Mouse (Mus musculus) adrenal gland, postnatal 10 days (tissue): ENCODE data around the gene Olfr1366. TPM values are rescaled to one million over a fixed set of nuclear protein-coding genes. Genes with fewer than 3 reads are reported as not detected.
A peak's percentile ranks its signal among the peaks of the same experiment; 100 is the strongest.
"Not testable (repeated sequence)": the region's sequence is repeated elsewhere in the genome, so short reads cannot be mapped to it uniquely, and the experiment has no call there.

Experiments
- DNase-seq: peaks from one replicate; pipeline ENCODE4 v3.0.0; 2021; ENCODE audit warnings: mixed read lengths
- long read RNA-seq, 2 experiments: library from polyadenylated mRNA; stranded (forward); transcript quantifications; one replicate each; pipeline ENCODE4 v2.0.0; 2021
- total RNA-seq, 2 experiments: library from RNA; stranded (reverse); gene quantifications; 2 replicates each; pipeline ENCODE4 v1.2.3; 2021

The Olfr1366 gene
- not detected for total RNA-seq
- long read RNA-seq, experiment 1 = 0 reads
- long read RNA-seq, experiment 2 = 0 reads

DNA sequence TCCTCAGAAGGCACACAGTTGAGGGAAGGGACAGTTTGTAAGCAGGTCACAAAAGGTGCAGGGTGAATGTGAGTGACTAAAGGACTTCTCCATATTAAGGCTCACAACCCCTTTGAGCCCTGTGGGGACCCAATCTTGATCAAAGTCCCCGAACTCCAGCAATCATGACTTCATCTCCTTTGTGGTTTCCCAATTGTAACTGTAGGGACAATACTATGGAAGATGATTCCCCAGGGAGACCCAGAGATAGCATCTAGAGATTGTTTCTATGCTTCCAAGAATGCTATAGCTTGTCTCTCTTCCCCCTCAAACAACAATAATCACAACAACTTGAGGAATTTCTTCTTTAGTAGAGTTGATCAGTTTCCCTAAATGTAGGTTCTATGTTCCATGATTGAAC is at the start of gene Olfr1366:
Gene Olfr1366, minus strand, starts transcription at position 101 of the 400 bp plus-strand sequence.
- DNase-seq = no peak

DNA sequence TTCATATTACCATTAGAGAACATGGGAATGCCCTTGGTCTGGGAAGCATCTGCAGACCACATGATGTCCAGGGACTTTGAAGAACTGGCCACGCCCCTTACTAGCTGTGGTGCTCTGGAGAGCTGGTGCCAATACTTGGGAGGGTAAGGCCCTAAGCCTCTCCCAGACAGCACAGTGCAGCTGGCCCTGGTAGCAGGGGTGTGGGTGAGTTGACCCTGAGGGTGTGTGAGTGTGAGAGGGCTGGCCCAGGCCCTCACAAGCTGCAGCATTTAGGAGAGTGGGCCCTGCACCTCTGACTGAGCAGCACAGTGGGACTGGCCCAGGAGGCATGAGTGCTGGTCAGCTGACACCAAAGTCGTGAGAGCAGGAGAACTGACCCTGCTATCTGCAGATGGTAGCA is 49.0 kb upstream of the Olfr1366 start:
- no peak for DNase-seq

DNA sequence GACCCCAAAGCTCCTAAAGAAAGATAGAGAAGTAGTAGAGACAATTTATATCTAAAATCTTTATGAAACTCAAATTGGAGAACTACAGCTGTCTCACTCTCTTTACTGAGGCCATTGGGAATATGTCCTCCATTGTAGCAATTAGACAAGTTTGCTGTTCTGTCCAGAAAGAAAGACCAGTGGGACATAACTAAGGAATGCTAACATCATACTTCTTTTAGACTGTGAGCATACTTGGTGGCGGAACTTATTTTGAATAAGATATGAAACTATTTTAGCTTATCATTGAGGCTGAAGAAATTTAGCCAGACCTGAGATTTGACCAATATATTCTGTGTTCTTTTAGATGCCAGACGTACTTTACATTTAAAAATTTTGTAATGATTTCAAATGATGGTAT is 39.1 kb upstream of the Olfr1366 start, which contains the start of gene Olfr1364:
Gene Olfr1364, minus strand, starts transcription at position 101 of the 400 bp plus-strand sequence.
- DNase-seq = no peak

DNA sequence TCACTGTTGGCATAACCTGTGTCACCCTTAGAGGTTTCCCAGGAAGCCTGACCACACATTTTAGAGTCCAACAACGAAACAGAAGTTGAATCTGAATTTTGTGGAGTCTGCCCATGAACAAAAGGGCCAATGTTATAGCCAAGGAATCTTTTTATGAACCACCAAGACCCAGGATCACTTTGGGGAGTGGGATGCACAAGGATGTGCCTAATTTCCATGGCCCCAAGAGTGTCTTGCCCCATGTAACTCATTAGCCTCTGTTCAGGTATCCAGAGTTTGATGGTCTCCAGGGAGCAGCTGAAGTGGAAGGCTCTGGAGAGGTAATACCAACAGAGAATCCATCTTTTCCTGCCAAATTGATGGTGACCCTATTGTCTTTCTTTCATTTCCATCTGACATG is 17.2 kb upstream of the Olfr1366 start, which contains the start of gene Olfr1535:
Gene Olfr1535, minus strand, starts transcription at position 101 of the 400 bp plus-strand sequence.
- no peak for DNase-seq

DNA sequence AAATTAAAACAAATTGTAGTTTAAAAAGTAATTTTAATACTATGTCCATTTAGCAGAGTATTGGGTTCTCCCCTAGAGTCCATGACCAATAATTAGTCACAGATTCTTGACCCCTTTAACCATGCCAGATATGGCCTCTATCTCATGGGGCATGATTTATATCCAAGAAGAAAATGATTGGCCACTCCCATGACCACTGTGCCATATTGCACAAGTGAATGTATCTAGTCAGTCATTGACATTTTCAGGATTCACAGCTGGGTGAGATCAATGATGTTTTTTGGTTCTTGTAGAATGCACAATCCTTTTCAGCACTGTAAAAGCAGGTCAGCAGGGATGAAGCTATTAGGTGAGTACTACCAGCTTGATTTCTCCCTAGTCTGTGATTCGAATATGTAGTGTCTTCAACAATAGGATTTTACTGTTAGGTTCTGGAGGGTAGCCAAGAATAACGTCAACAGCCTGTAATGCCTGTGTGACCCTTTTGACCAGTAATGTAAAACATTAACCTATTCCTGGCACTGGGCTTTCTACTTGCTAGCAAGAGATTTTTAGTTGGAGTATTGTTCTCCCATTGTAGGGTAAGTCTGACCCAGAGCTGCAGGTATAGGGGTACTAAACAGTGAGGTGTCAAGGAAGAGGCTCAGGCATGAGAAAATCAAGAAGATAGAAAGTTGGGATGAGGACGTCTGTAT is 8.0 kb upstream of the Olfr1366 start:
- DNase-seq = no peak

DNA sequence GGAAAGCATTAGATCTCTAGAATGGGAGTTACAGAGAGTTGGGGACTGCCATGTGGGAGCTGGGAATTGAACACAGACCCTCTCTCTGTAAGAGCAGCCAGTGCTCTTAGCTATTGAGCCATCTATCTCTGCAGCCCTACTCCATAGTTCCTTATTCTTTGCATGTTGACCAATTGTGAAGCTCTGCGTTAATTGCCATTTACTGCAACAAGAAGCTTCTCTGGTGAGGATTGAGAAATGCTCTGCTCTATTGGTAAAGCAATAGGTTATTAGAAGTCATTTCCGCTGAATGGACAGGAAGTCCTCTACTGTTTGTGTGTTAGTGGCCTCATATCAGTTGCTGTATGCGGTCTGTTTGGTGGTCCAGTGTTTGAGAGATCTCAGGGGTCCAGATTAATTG is 6.9 kb upstream of the Olfr1366 start:
- DNase-seq = no peak

DNA sequence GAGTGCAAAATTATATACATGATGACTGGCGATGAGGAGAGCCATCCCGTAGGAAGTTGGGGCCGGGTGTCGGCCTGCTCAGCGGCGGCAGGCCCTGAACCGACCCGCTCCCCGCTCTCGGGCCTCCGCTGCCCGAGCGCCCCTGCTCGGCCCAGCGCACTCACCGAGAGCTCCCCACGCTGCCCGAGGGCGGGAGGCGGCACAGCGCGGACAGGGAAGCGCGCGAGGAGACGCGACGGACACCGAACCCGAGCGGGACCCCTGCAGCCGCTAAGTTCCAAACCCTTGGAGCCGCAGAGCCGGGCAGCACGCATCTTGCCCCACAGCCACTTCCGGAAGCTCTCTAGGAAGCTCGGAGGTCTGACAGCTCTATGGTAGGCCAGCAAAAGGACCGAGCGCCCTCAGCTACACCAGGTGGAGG is 11.8 kb downstream of the Olfr1366 start, which contains the start of gene Zkscan8:
Gene Zkscan8, minus strand, starts transcription at position 340 of the 421 bp plus-strand sequence.
- DNase-seq = peak; percentile 92

DNA sequence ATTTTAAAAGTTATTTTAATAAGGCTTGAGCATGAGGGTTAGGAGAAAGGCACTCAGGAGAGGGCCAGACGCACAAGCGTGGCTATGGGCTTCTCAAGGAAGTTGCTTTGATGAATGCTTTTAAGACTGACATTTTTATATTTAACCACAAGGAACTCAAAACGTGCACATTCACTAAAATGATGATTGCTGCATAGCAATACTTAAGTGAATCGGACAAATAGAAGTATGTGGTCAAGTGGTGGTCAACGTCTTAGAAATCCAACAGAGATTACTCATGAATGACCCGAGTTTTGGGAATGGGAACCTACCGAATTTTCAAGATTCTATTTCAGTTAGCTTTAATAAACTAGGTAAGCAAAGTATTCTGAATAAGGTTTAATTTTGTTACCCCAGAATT is 12.5 kb downstream of the Olfr1366 start:
- no peak for DNase-seq

DNA sequence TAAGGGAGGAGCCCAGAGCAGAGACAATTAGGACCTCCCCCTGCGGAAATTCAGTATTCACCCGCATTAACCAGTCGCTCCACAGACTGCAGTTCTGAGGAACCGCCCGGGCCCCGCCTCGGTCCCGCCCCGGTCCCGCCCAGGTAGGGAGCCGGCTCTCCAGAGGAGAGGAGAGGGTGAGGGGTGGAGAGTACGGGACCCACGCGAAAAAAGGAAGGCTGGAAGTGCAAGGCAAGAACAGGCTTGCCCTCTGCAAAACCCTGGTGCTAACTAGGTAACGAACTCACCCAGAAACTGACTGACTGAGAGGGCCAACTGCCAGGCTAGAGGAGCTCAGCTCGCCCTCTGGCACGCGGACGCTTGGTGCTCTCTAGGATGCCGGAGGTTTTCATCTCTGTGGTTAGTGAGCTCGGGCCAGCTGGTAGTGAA is 36.4 kb downstream of the Olfr1366 start:
- DNase-seq = peak; percentile 94

DNA sequence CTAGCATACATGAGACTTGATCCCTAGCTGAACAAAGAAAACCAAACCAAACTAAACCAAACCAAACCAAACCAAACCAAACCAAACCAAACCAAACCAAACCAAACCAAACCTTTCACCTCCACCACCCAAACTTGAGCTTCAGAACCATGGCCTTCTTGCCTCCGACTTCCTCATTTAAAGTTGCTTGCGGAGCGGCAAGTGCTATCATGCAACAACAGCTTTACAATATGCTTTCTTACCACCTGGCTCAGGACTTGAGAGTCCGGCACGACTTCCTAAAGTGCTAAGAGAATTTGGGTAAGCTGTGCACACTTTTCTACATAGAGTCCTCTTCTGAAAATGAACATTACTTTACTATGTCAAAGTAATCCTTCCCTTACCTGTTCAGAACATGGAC is 40.3 kb downstream of the Olfr1366 start:
- no peak for DNase-seq

DNA sequence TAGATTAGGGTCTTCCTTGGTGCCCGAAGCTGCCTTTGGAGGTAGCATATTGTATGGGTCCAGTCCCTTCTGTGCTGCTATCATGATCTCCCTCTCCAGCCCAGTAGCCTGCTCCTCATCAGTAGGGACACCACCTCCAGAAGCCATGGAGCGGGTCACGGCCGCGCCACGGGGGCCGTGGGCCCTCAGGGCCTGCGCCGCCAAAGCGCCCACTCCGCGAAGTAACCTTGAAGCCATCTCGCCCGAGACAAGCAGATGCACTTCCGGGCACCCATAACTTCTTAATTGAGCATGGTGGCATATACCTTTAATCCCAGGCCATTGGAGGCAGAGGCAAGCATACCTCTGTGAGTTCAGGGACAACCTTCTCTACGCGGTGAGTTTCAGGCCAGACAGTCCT is 41.4 kb downstream of the Olfr1366 start, which contains the start of gene Gm11273:
Gene Gm11273, minus strand, starts transcription at position 237 of the 400 bp plus-strand sequence.
- DNase-seq = not testable (repeated sequence)

DNA sequence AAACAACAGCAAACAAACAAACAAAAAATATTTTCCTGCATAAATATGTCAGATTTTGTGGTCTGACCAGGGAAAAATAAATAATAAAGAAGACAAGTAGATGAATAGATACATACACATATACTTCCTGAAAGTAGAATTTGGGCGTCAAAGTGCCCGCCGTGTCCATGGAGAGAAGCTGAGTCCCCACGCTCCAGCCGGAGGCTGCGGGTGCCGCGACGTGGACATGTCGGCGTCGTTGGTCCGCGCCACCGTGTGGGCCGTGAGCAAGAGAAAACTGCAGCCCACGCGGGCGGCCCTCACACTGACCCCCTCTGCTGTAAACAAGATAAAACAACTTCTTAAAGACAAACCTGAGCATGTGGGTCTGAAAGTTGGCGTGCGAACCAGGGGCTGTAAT is 47.5 kb downstream of the Olfr1366 start, which contains the start of gene AK157302:
Gene AK157302, plus strand, starts transcription at position 144 of the 400 bp plus-strand sequence.
- peak; percentile 25 for DNase-seq

DNA sequence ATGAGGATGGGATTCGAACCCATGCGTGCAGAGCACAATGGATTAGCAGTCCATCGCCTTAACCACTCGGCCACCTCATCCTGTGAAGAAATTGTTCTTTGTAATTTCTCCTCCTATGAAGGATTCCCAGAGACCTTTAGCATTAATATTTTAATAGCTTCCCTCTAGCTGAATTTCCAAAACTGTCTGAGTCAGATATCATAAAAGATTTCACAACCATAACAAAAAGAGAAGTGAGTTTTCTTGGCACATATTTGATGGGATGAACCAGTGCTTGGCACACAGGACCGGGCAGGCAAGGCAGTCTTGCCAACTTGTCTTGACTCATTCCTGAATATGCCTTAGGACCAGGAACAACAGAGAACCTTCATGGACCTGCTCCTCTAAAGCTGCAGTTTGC is 49.8 kb downstream of the Olfr1366 start:
- peak; percentile 22 for DNase-seq

DNA sequence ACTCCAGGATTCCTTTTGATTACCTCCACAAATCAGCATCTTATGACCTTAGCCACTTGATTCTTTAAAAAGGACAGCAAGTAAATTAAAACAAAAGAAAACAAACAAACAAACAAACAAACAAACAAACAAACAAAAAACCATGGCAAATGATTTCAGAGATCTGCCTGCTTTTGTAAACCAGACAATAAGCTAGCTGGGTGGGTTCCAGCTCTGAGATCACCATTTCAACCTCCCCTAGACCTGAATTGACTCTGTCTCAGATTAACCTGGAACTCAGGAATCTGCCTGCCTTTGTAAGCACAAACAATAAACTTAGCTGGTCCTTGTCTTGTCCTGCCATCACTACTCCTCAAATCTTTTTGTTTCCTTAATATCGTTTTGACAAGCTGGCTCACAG is 55.7 kb downstream of the Olfr1366 start:
- DNase-seq = no peak

Other genes starting within 250 kb of the Olfr1366 start
- gene Gpx6, start 230.7 kb downstream of the Olfr1366 start, total RNA-seq = under 1 TPM in 1 of 2 experiments, not detected in 1; 0.27 TPM
- not detected for gene Olfr1367, start 195.9 kb downstream of the Olfr1366 start, total RNA-seq
- gene Zscan12, start 180.0 kb downstream of the Olfr1366 start, total RNA-seq = 1 to 10 TPM; 7.7 to 9.5 TPM
- 10 to 100 TPM; 47.8 to 61.0 TPM for gene Zkscan3, start 140.1 kb downstream of the Olfr1366 start, total RNA-seq
- under 1 TPM; 0.48 to 0.54 TPM for gene Pgbd1, start 101.8 kb downstream of the Olfr1366 start, total RNA-seq
- gene Zscan26, start 89.1 kb downstream of the Olfr1366 start, total RNA-seq = 10 to 100 TPM; 28.9 to 37.3 TPM
- 1 to 10 TPM; 1.1 to 1.4 TPM for gene Nkapl, start 74.3 kb downstream of the Olfr1366 start, total RNA-seq
- gene Zkscan4, start 63.9 kb downstream of the Olfr1366 start, total RNA-seq = 1 to 10 TPM; 2.4 to 3.4 TPM
- gene Gm10065, start 63.4 kb downstream of the Olfr1366 start, total RNA-seq = not detected
- 10 to 100 TPM; 17.2 to 18.4 TPM for gene AK157302, start 47.6 kb downstream of the Olfr1366 start, total RNA-seq
- gene Gm11273, start 41.4 kb downstream of the Olfr1366 start, total RNA-seq = 100 to 1,000 TPM; 180 to 200 TPM
- 10 to 100 TPM; 16.8 to 24.6 TPM for gene Zkscan8, start 11.7 kb downstream of the Olfr1366 start, total RNA-seq
- gene Olfr1535, start 17.1 kb upstream of the Olfr1366 start, total RNA-seq = not detected
- gene Olfr1364, start 39.0 kb upstream of the Olfr1366 start, total RNA-seq = not detected
- gene Olfr1362, start 71.2 kb upstream of the Olfr1366 start, total RNA-seq = not detected
- not detected for gene Olfr11, start 99.7 kb upstream of the Olfr1366 start, total RNA-seq
- gene Olfr1361, start 120.6 kb upstream of the Olfr1366 start, total RNA-seq = not detected
- gene Olfr1360, start 134.6 kb upstream of the Olfr1366 start, total RNA-seq = not detected
- gene Olfr1359, start 155.3 kb upstream of the Olfr1366 start, total RNA-seq = not detected
- gene Hist1h2bl, start 173.3 kb upstream of the Olfr1366 start, total RNA-seq = 100 to 1,000 TPM; 284 to 352 TPM
- gene Hist1h2ai, start 173.6 kb upstream of the Olfr1366 start, total RNA-seq = 100 to 1,000 TPM; 304 to 363 TPM
- 100 to 1,000 TPM; 397 to 474 TPM for gene Hist1h3h, start 174.9 kb upstream of the Olfr1366 start, total RNA-seq
- 100 to 1,000 TPM in 1 of 2 experiments, 10 to 100 TPM in 1; 83.1 to 103 TPM for gene Hist1h2bm, start 179.2 kb upstream of the Olfr1366 start, total RNA-seq
- 10 to 100 TPM; 63.1 to 70.2 TPM for gene Hist1h4j, start 192.3 kb upstream of the Olfr1366 start, total RNA-seq
- gene Hist1h4k, start 207.7 kb upstream of the Olfr1366 start, total RNA-seq = 100 to 1,000 TPM; 688 to 818 TPM
- gene Hist1h2ak, start 211.0 kb upstream of the Olfr1366 start, total RNA-seq = 100 to 1,000 TPM; 111 to 143 TPM
- gene Hist1h2bn, start 211.3 kb upstream of the Olfr1366 start, total RNA-seq = 100 to 1,000 TPM; 174 to 201 TPM
- 100 to 1,000 TPM; 179 to 219 TPM for gene Hist1h1b, start 237.8 kb upstream of the Olfr1366 start, total RNA-seq
- 100 to 1,000 TPM; 296 to 332 TPM for gene Hist1h3i, start 240.6 kb upstream of the Olfr1366 start, total RNA-seq
- gene Hist1h2an, start 244.4 kb upstream of the Olfr1366 start, total RNA-seq = 10 to 100 TPM; 69.2 to 73.2 TPM
- gene Hist1h2bp, start 244.7 kb upstream of the Olfr1366 start, total RNA-seq = 100 to 1,000 TPM; 111 to 134 TPM